Mouse (Mus musculus): ENCODE measurements around the gene Gm21887. TPM values are rescaled to one million over a fixed set of nuclear protein-coding genes. Genes with fewer than 3 reads are reported as not detected.
"Not testable (repeated sequence)": the region's sequence is repeated elsewhere in the genome, so short reads cannot be mapped to it uniquely, and the experiment has no call there.

Gm21887 gene
- total and polyA plus RNA-seq, 3 experiments: 2.5 to 88.8 TPM; not detected in 1

- H3K36me3 ChIP-seq (ENCODE audit: control insufficient read depth in 1 of 2, insufficient read depth in 2 of 2, low read length in 2 of 2); H3K27ac ChIP-seq (ENCODE audit: control insufficient read depth, low read depth, low read length); H3K27me3 ChIP-seq (ENCODE audit: control insufficient read depth in 1 of 2, insufficient read depth in 2 of 2, low read length in 2 of 2); H3K4me1 ChIP-seq (ENCODE audit: control insufficient read depth in 1 of 2, insufficient read depth in 2 of 2, low read length in 2 of 2); H3K9me3 ChIP-seq (replicated peaks; ENCODE audit: insufficient read depth, low read length); DNase-seq (ENCODE audit: low read depth, low spot score): not testable (repeated sequence)
- Histone ChIP-seq H3K79me2 (ENCODE audit: control insufficient read depth, insufficient read depth, low read length, poor library complexity) (peaks cover 14% of the 10 kb centered on the region), H3K9ac (ENCODE audit: control insufficient read depth, low read depth, low read length, poor library complexity, severe bottlenecking) (peak overlapping the region; percentile 52), H3K4me3 (ENCODE audit: control insufficient read depth in 1 of 2, insufficient read depth in 1 of 2, low read depth in 2 of 2, low read length in 2 of 2) (peak overlapping the region; percentile 3 to 43; a peak in 2 of 4 replicates)
Observed at GRCm38 (mm10) chrX:170011529-170011879, 2.0 kb downstream of the Gm21887 start.

- not testable (repeated sequence) for DNase-seq (ENCODE audit: low read depth, low spot score); H3K27ac ChIP-seq (ENCODE audit: control insufficient read depth, low read depth, low read length); H3K9ac ChIP-seq (ENCODE audit: control insufficient read depth, low read depth, low read length, poor library complexity, severe bottlenecking); H3K9me3 ChIP-seq (replicated peaks; ENCODE audit: insufficient read depth, low read length); H3K27me3 ChIP-seq (ENCODE audit: control insufficient read depth in 1 of 2, insufficient read depth in 2 of 2, low read length in 2 of 2); H3K4me3 ChIP-seq (ENCODE audit: control insufficient read depth in 1 of 2, insufficient read depth in 1 of 2, low read depth in 2 of 2, low read length in 2 of 2); H3K4me1 ChIP-seq (ENCODE audit: control insufficient read depth in 1 of 2, insufficient read depth in 2 of 2, low read length in 2 of 2); H3K36me3 ChIP-seq (ENCODE audit: control insufficient read depth in 1 of 2, insufficient read depth in 2 of 2, low read length in 2 of 2)
- peaks cover 19% of the 10 kb centered on the region for H3K79me2 ChIP-seq (ENCODE audit: control insufficient read depth, insufficient read depth, low read length, poor library complexity)
Observed at GRCm38 (mm10) chrX:170013421-170013820, 4.0 kb downstream of the Gm21887 start.

- H3K4me3 ChIP-seq (ENCODE audit: control insufficient read depth in 1 of 2, insufficient read depth in 1 of 2, low read depth in 2 of 2, low read length in 2 of 2); H3K27ac ChIP-seq (ENCODE audit: control insufficient read depth, low read depth, low read length); H3K36me3 ChIP-seq (ENCODE audit: control insufficient read depth in 1 of 2, insufficient read depth in 2 of 2, low read length in 2 of 2); H3K27me3 ChIP-seq (ENCODE audit: control insufficient read depth in 1 of 2, insufficient read depth in 2 of 2, low read length in 2 of 2); H3K9ac ChIP-seq (ENCODE audit: control insufficient read depth, low read depth, low read length, poor library complexity, severe bottlenecking); H3K9me3 ChIP-seq (replicated peaks; ENCODE audit: insufficient read depth, low read length); H3K4me1 ChIP-seq (ENCODE audit: control insufficient read depth in 1 of 2, insufficient read depth in 2 of 2, low read length in 2 of 2): not testable (repeated sequence)
- peaks cover 23% of the 10 kb centered on the region for H3K79me2 ChIP-seq (ENCODE audit: control insufficient read depth, insufficient read depth, low read length, poor library complexity)
- DNase-seq (ENCODE audit: low read depth, low spot score): peak; percentile 72
Observed at GRCm38 (mm10) chrX:170014038-170014437, 4.6 kb downstream of the Gm21887 start.

GRCm38 (mm10) chrX:170015883-170016282 is 6.4 kb downstream of the Gm21887 start:
- H3K9me3 ChIP-seq (replicated peaks; ENCODE audit: insufficient read depth, low read length); H3K9ac ChIP-seq (ENCODE audit: control insufficient read depth, low read depth, low read length, poor library complexity, severe bottlenecking); DNase-seq (ENCODE audit: low read depth, low spot score); H3K4me1 ChIP-seq (ENCODE audit: control insufficient read depth in 1 of 2, insufficient read depth in 2 of 2, low read length in 2 of 2); H3K4me3 ChIP-seq (ENCODE audit: control insufficient read depth in 1 of 2, insufficient read depth in 1 of 2, low read depth in 2 of 2, low read length in 2 of 2); H3K36me3 ChIP-seq (ENCODE audit: control insufficient read depth in 1 of 2, insufficient read depth in 2 of 2, low read length in 2 of 2); H3K27me3 ChIP-seq (ENCODE audit: control insufficient read depth in 1 of 2, insufficient read depth in 2 of 2, low read length in 2 of 2); H3K27ac ChIP-seq (ENCODE audit: control insufficient read depth, low read depth, low read length): not testable (repeated sequence)
- peaks cover 13% of the 10 kb centered on the region for H3K79me2 ChIP-seq (ENCODE audit: control insufficient read depth, insufficient read depth, low read length, poor library complexity)

- Histone ChIP-seq H3K79me2 (ENCODE audit: control insufficient read depth, insufficient read depth, low read length, poor library complexity) (peaks cover 10% of the 10 kb centered on the region; the same call in 1 of the 2 replicates), H3K4me3 (ENCODE audit: control insufficient read depth in 1 of 2, insufficient read depth in 1 of 2, low read depth in 2 of 2, low read length in 2 of 2) (peak overlapping the region in 1 of 2 experiments; percentile 8; a peak in 2 of 4 replicates), H3K9ac (ENCODE audit: control insufficient read depth, low read depth, low read length, poor library complexity, severe bottlenecking) (peak overlapping the region; percentile 3; the same call in 1 of the 2 replicates)
- H3K36me3 ChIP-seq (ENCODE audit: control insufficient read depth in 1 of 2, insufficient read depth in 2 of 2, low read length in 2 of 2); H3K27me3 ChIP-seq (ENCODE audit: control insufficient read depth in 1 of 2, insufficient read depth in 2 of 2, low read length in 2 of 2); H3K27ac ChIP-seq (ENCODE audit: control insufficient read depth, low read depth, low read length); H3K4me1 ChIP-seq (ENCODE audit: control insufficient read depth in 1 of 2, insufficient read depth in 2 of 2, low read length in 2 of 2); H3K9me3 ChIP-seq (replicated peaks; ENCODE audit: insufficient read depth, low read length): not testable (repeated sequence)
- peak; percentile 97 for DNase-seq (ENCODE audit: low read depth, low spot score)
- TF ChIP-seq CTCF (IDR thresholded peaks at IDR 0.05 in 2 of 3, conservative IDR thresholded peaks at IDR 0.05 in 1 of 3; ENCODE audit: control insufficient read depth in 1 of 3, insufficient read depth in 1 of 3, low read depth in 2 of 3, low read length in 3 of 3, poor library complexity in 1 of 3, severe bottlenecking in 1 of 3) (peak in 1 of 3 experiments; percentile 65; a peak in 2 of 6 replicates), TBP (IDR thresholded peaks at IDR 0.05; ENCODE audit: low read depth, low read length) (0 out of 2 replicates have a peak, but pooled peaks have one; percentile 5)
Observed at GRCm38 (mm10) chrX:170017333-170018245, 8.1 kb downstream of the Gm21887 start.

All from MEL (cell line).